Comparison of ENCODE assay signal across 14 mouse cellular contexts in genomic region chr6:144970900-144971299, GRCm38 (mm10).
DNase-seq lines count a peak whose midpoint lies in the region; ATAC-seq and TF ChIP-seq lines count a peak whose summit lies in the region.
"Had no signal": no experiment of that assay in that cellular context is flagged by ENCODE, and none has a peak within 500 bp of the region (broad histone marks: within the 10 kb centered on the region; RNA-seq: fewer than 3 reads in every experiment).

No protein-coding gene starts in this region.

- no peaks in the 10 kb centered on the region for H3K4me1 ChIP-seq in kidney, postnatal 0 days (replicated peaks; ENCODE audit: insufficient read depth, low read length)
- no peaks in the 10 kb centered on the region for H3K4me1 ChIP-seq in E14TG2a.4 (replicated peaks; ENCODE audit: low read depth, low read length)
- H3K4me1 ChIP-seq in embryonic facial prominence, embryonic 10.5 days: no peaks in the 10 kb centered on the region
- H3K4me1 ChIP-seq: heart, embryonic 15.5 days; lung, embryonic 15.5 days had no signal

- WGBS in kidney, postnatal 0 days: 83% methylated on average over 4 of the region's 4 CpGs
- 82% methylated on average over 4 of the region's 4 CpGs for WGBS in embryonic facial prominence, embryonic 10.5 days

- DNase-seq in kidney, postnatal 0 days (ENCODE audit: low spot score): no peak
- no peak for DNase-seq in kidney, adult 9 months
- DNase-seq in 416B (ENCODE audit: low read depth): peak; percentile 18
- peak; percentile 22 for DNase-seq in embryonic facial prominence, embryonic 10.5 days (ENCODE audit: low spot score)
- no peak for DNase-seq in right cerebral cortex, adult 18-20 months
- no peak for DNase-seq in layer of hippocampus, adult 8-10 months (ENCODE audit: low spot score in 2 of 2)
- no peak for DNase-seq in frontal cortex, postnatal 10 days (ENCODE audit: low spot score in 2 of 2)
- DNase-seq: adrenal gland, adult 8-10 months; cerebellum, adult 18-20 months; gastrocnemius, postnatal 10 days; midbrain, embryonic 14.5 days had no signal

- no peak for ATAC-seq in kidney, postnatal 0 days (replicated peaks; ENCODE audit: low FRiP score, low read depth)

- TF ChIP-seq CTCF in kidney, postnatal 0 days (IDR thresholded peaks at IDR 0.05; ENCODE audit: low read depth): peak; percentile 36; the same call in 1 of the 2 replicates
- peak; percentile 32 for TF ChIP-seq CTCF in E14TG2a.4 (conservative IDR thresholded peaks at IDR 0.05; ENCODE audit: low read length)

- H3K4me3 ChIP-seq in kidney, postnatal 0 days (replicated peaks; ENCODE audit: low read depth, low read length): no peak overlapping the region
- no peak overlapping the region for H3K4me3 ChIP-seq in E14TG2a.4 (replicated peaks; ENCODE audit: low read length)
- no peak overlapping the region for H3K4me3 ChIP-seq in embryonic facial prominence, embryonic 10.5 days
- H3K4me3 ChIP-seq: heart, embryonic 15.5 days; lung, embryonic 15.5 days had no signal

- H3K27me3 ChIP-seq in kidney, postnatal 0 days (ENCODE audit: insufficient read depth, low read length): no peaks in the 10 kb centered on the region
- H3K27me3 ChIP-seq in E14TG2a.4 (ENCODE audit: insufficient read depth, low read length): no peaks in the 10 kb centered on the region
- no peaks in the 10 kb centered on the region for H3K27me3 ChIP-seq in embryonic facial prominence, embryonic 10.5 days (replicated peaks; ENCODE audit: low read depth, poor library complexity, severe bottlenecking)
- H3K27me3 ChIP-seq: heart, embryonic 15.5 days; lung, embryonic 15.5 days had no signal

- H3K4me2 ChIP-seq in kidney, postnatal 0 days (ENCODE audit: low read length): no peak overlapping the region
- H3K4me2 ChIP-seq: heart, embryonic 15.5 days; lung, embryonic 15.5 days had no signal

- H3K9me3 ChIP-seq in kidney, postnatal 0 days (replicated peaks; ENCODE audit: low read length): no peaks in the 10 kb centered on the region
- peaks cover 11% of the 10 kb centered on the region for H3K9me3 ChIP-seq in E14TG2a.4 (ENCODE audit: low read length)
- 0 out of 2 replicates have a peak, but pooled peaks cover 2% of the 10 kb centered on the region for H3K9me3 ChIP-seq in embryonic facial prominence, embryonic 10.5 days
- H3K9me3 ChIP-seq: heart, embryonic 15.5 days; lung, embryonic 15.5 days had no signal

- no peak overlapping the region for H3K27ac ChIP-seq in kidney, postnatal 0 days
- H3K27ac ChIP-seq in embryonic facial prominence, embryonic 10.5 days (replicated peaks): no peak overlapping the region
- H3K27ac ChIP-seq: heart, embryonic 15.5 days; lung, embryonic 15.5 days had no signal

- H3K9ac ChIP-seq in kidney, postnatal 0 days (ENCODE audit: low read depth, low read length): no peak overlapping the region
- H3K9ac ChIP-seq: heart, embryonic 15.5 days; lung, embryonic 15.5 days had no signal

- H3K36me3 ChIP-seq in kidney, postnatal 0 days (ENCODE audit: insufficient read depth, low read length): no peaks in the 10 kb centered on the region
- 0 out of 2 replicates have a peak, but pooled peaks cover 3% of the 10 kb centered on the region for H3K36me3 ChIP-seq in E14TG2a.4 (ENCODE audit: insufficient read depth, low read length)
- H3K36me3 ChIP-seq in embryonic facial prominence, embryonic 10.5 days (replicated peaks): no peaks in the 10 kb centered on the region
- H3K36me3 ChIP-seq: heart, embryonic 15.5 days; lung, embryonic 15.5 days had no signal

Comparison
In these comparisons a context has a peak if more than half of its experiments do, and no peak if none do; other contexts are left out.
1. DNase-seq: peak in 416B (single experiment) and embryonic facial prominence, embryonic 10.5 days (single experiment); none in kidney, postnatal 0 days (single experiment), kidney, adult 9 months (single experiment), right cerebral cortex, adult 18-20 months (single experiment), layer of hippocampus, adult 8-10 months (0 of 2) and frontal cortex, postnatal 10 days (0 of 2).